Mouse (Mus musculus) forelimb bud, embryonic 11.5 days (tissue): ENCODE results near the gene Hnrnph1.
A peak's percentile ranks its signal among the peaks of the same experiment; 100 is the strongest.

Experiments used
- DNase-seq: peaks from one replicate; pipeline ENCODE4 v3.0.0-alpha.2; 2012; ENCODE audit warnings: low read depth, low spot score

Hnrnph1 gene

DNA sequence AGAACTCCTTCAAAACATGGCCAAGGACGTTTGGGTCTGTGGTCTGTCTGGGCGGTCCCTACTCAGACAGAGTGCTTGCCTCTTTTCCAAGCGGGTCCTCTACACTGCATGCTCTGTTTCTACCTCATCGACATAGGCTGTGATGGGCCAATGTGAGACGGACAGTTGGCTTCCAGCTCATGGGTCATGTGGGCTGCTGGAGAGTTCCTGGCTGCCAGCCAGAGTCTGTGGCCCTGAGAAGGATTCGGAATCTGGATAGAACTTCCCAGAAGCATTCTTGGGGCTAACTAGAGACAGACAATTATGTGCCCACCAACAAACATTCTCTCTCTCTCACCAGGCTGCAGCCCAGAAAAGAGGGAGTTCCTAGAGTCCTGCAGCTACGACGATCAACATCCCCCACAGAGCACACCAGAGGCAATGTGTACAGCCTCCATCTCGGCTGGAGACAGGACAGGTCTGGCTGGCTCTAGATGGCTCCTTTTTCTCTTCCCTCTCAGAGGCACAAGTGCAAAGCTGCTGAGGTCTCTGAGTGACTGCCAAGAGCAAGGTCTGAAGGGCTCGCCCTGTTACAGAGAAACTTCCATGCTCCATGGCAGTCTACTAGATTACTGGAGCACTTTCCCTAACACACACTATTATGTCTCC is 26.7 kb downstream of the Hnrnph1 start:
- DNase-seq: no peak

DNA sequence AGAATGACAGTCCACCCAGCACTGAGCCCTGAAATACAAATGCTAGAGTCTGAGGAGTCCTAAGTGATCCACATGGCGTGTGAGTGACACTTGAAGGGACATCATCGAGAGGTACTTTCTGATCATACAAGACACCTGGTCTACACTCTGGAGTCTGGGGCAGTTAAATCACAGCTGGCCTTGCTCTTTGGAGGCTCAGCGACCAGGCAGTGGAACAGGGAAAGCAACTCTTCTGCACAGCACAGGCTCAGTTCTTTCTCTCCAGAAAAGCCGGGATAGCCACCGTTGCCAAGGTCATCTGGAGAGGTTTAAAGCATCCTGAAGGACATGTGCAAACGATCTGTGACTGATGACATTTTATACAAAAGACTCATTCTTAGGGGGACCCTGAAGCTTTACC is 30.4 kb downstream of the Hnrnph1 start:
- no peak for DNase-seq

DNA sequence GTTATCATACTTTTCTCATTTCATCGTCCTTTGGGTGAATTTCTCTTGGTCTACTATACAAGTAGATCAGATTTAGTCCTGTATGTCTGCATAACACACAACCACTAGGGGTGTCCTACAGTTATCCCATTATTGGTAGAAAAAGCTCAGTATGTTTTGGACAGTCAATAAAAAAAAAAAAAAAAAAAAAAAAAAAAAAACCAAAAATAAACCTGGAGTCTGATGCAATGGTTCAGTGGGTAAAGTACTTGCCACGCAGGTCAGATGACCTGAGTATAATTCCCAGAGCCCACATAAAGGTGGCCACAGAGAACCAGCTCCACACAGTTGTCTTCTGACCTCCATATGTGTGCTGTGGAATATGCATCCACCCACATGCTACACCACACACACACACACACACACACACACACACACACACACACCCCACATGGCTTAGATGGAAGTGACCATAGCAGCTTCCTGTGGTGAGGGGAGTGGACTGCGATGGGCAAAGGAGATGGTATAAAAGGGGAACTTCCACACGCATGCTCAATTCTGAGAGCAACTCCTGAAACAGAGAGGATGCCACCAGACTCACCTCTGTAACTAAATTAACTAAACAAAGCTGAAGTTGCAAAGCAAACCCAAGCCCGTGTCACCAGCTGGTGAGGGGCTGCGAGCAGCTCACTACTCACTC is 38.9 kb downstream of the Hnrnph1 start:
- DNase-seq: no peak

DNA sequence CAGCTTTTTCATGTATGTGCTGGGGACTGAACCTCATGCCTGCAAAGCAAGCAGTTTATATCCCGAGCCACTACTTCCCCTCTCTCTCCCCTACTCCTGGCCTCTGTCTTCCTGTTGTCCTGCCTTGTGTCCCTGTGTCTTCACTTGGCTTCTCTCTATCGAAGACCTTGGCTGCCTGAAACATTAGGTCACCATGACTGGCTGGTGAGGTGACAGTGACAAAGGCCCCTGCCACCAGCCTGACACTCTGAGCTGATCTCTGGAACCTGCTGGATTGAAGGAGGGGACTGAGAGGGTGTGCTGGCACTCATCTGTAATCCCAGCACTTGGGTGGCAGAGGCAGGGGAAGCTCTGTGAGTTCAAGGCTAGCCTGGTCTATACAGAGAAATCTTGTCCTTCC is 41.1 kb downstream of the Hnrnph1 start:
- no peak for DNase-seq

DNA sequence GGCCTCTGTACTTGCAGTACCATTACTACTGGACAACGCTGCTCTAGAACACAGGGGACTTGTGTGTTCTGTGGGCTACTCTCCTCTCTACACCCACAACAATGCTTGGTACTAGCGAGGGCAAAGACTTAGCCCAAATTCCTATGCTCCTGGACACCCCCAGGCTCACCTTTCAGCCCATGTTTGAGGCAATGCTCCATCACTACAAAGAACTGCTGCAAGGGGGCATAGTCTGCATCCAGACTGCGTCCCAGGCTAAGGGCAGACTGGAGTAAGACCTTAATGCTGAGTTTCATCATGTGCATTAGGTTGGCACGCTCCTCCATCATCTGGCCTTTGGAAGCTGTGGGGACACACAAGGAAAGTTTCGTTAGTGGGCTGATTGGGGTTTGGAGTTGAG is 44.7 kb downstream of the Hnrnph1 start:
- DNase-seq: peak; percentile 9

DNA sequence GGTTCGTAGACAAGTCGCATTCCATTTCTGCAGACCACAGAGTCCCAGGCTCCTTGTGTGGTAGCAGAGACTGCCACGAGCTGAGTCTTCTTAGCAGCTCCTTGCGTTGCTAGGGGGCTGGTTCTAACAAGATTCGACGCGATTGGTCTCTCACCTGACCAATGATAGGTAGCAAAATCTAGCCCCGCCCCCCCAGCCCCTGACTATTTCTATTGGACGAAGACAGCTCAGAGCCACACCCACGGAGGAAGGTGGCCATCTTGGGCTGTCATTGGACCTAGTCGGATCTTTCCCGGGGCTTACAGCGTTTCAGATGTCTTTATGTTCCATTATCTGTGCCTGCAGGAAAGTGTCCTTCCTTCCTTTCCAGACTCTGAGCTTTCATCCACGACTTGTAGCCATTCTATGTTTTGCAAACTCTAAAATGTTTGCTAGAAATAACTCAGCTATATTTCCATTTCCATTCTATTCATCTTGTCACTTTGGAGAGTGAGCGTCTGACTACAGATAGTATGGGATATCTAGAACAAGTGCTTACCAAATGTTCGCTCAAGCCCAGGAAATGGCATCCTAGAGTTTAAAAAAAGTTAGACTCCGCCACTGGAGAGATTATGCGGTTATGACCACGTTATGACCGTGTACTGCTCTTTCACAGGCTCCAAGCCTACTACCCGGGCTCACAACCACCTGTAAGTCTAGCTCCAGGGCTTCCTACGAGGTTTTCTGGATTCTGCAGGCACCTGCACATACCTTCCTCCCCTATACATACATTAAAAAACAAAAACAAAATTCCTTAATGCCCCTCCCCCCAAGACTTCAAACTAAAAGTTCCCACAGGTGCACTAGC is 45.4 kb downstream of the Hnrnph1 start:
- DNase-seq: peak; percentile 92

DNA sequence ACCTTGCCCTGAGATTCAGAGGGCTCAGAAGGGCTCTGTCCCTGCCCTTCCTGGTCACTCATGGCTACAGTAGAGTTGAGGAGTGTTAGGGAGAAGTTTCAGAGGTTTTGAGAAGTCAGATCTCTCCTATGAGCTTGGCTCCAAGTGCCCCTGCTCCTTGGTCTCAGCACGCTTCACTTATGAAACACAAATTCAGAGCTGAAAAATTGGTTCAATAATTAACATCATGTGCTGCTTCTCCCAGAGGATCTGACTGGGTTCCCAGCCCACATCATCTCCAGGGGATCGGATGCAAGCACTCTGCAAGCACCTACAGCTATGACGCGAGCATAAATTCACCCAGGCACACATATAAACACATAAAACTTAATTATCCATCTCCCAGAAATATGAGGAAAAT is 49.3 kb downstream of the Hnrnph1 start:
- no peak for DNase-seq

DNA sequence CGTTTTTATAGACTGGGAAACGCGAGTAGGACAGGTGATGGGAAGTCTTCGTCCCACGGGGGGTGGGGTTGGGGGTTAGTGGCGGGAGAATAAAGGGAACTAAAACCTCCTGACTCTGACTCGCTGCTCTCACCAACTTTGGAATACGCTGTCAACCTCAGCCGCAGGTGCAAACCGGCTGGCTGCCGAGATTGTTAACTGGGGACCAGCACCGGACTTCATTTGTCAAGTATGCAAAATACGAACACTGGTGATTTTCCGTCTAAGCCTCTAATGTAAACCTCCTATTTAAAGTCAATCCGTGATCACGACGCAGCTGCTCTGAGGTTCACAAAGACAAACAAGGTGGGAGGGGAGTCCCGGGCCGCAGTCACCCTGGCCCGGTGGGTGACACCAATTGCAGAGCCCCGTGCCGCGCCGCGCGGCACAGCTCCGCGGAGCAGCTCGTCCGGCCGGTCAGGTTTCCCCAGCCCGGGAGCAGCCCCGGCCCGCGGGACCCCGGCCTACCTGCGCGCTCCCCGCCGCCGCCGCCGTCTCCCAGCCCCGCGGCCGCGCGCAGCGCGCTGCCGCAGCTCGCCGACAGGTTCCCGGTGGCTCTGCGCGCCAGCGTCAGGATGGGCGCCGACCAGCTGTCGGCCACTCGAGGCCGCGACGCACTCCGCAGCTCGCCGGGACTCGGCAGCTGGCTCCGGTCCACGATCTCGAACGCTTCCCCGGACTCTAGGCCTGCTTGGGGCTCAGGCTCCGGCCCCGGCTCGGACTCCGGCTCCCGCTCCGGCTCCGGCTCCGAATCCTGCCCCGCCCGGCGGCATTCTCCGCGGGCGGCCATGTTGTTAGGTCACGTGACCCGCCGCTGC is 53.7 kb downstream of the Hnrnph1 start, which contains the start of gene Rufy1:
TSS of gene Rufy1 (minus strand) at position 849 of the 857 bp plus-strand sequence.
- peak; percentile 72 for DNase-seq

DNA sequence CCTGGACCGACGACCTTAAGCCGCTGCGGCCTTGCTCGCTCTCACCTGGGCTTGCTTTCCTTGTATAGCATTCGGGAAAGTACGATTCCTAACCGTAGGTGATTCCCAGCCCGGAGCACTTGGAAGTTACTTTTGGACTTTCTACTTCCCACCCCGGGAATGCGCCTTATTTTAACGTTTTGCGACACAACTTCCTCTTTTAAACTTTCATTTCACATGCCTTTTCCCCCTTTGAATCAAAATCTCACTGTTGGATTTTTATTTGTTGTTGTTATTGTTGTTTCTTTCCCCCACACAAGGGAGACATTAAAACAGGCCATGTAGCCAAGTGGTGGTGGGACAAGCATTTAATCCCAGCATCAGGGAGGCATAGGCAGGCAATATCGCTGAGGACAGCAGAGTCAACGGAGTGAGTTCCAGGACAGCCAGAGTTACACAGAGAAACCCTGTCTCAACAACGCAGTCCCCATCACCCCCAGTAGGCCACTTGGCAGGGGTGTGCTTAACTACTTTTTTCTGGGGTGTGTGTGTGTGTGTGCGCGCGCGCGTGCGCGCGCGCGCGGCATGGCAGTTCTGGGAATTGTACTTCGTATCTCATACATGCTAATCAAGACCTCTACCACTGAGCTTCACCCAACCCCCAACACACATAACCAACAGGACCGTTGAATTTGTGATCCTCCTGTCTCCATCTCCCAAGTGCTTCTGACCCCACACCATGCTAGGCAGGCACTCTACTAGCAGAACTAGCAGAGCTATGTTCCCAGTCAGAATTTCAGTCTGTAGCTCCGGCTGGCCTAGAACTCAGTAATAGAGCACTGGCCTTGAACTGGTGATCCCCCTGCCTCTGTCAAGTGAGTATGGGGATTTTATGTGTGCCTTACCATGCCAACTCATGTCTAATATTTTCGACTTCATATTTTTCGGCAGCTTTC is 54.6 kb downstream of the Hnrnph1 start:
- peak; percentile 16 for DNase-seq

DNA sequence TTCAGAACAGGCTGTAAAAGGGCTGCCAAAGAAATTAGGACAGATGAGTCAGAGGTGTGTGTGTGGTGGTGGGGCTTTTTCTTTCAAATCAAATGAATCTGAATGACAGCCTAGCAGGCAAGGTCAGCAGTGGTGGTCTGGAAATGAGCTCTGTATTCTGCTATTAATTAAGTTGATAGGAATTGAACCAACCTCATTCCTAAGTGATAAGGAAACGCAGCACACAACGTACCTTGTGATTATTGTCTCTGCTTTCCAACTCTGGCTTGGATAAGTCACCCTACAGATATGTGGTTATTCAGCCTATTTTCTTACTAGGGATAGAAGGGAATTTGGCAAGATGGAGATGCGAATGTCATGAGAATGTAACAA is 55.3 kb downstream of the Hnrnph1 start:
- no peak for DNase-seq

DNA sequence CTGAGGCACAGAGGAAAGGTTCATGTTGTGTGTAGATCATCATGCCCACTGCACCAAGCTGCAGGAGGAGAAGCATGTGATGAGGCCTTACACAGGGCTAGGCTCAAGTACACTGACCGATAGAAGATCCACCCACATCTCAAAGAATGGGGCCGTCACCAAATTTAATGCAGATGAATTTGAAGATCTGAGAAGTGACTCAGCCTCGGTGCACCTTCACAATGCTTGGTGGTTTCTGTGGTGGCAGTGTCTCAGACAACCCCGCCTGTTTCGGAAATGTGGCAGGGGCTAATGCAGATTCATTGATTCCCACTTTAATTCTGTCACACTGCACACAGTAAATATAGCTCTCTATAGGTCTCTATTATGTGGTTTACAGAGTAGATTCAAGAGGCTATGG is 56.1 kb downstream of the Hnrnph1 start:
- no peak for DNase-seq
